Mouse (Mus musculus) left cerebral cortex, postnatal 10 days (tissue): ENCODE measurements around the gene Nat8f6. TPM values are rescaled to one million over a fixed set of nuclear protein-coding genes. Genes with fewer than 3 reads are reported as not detected.
"Not testable (repeated sequence)": the region's sequence is repeated elsewhere in the genome, so short reads cannot be mapped to it uniquely, and the experiment has no call there.

ENCODE experiments used
- DNase-seq, 2 experiments: peaks; one replicate each; pipeline ENCODE4 v3.0.0; 2021 to 2022; ENCODE audit warnings: low spot score in 2 of 2, mixed read lengths in 1 of 2; ENCODE audit errors: extremely low spot score in 1 of 2
- intact Hi-C: fragments of 180-260 bp; cut with DNase I; formaldehyde crosslinking; loops from one replicate; pipeline ENCODE4 v1.15.1; 2025
- microRNA-seq: library from miRNA; unstranded; fragments of <30 nt; microRNA quantifications from one replicate; pipeline ENCODE4 v1.2.0, GENCODE M21; 2022
- total RNA-seq, 2 experiments: library from RNA; stranded (reverse); gene quantifications; 2 replicates each; pipeline ENCODE4 v1.2.3; 2021

Nat8f6 gene
- total RNA-seq, 2 experiments from 2014 or later: 0.63 to 0.73 TPM

- DNase-seq, intact Hi-C loops: not testable (repeated sequence)
Observed at GRCm38 (mm10) chr6:85763127-85764070, 57.4 kb downstream of the Nat8f6 start.

GRCm38 (mm10) chr6:85762678-85763077, 58.1 kb downstream of the Nat8f6 start:
- intact Hi-C loops, DNase-seq: not testable (repeated sequence)

Small RNAs within 50 kb of the gene (microRNA-seq; reads per million reads assigned to microRNA genes)
- not detected for gene Mir6375

Other genes with a start within 250 kb of the Nat8f6 start
- 1 to 10 TPM; 7.9 to 8.9 TPM for gene Alms1, start 233.4 kb downstream of the Nat8f6 start, total RNA-seq
- 1 to 10 TPM in 1 of 2 experiments, under 1 TPM in 1; 0.47 to 1.0 TPM for gene Nat8f7, start 107.7 kb downstream of the Nat8f6 start, total RNA-seq
- under 1 TPM; 0.49 to 0.87 TPM for gene Nat8f3, start 55.2 kb downstream of the Nat8f6 start, total RNA-seq
- 1 to 10 TPM in 1 of 2 experiments, under 1 TPM in 1; 0.73 to 1.4 TPM for gene Nat8f5, start within 50 bp of the Nat8f6 start, total RNA-seq
- 1 to 10 TPM; 1.4 to 1.9 TPM for gene Nat8, start 11.1 kb upstream of the Nat8f6 start, total RNA-seq
- gene Nat8f2, start 48.2 kb upstream of the Nat8f6 start, total RNA-seq: under 1 TPM; 0.77 TPM
- 1 to 10 TPM; 3.0 to 3.4 TPM for gene Nat8f4, start 83.9 kb upstream of the Nat8f6 start, total RNA-seq
- 10 to 100 TPM; 42.1 to 47.9 TPM for gene Tprkb, start 90.9 kb upstream of the Nat8f6 start, total RNA-seq
- gene Nat8f1, start 94.7 kb upstream of the Nat8f6 start, total RNA-seq: 10 to 100 TPM in 1 of 2 experiments, 1 to 10 TPM in 1; 10.0 to 13.5 TPM
- gene Dusp11, start 140.7 kb upstream of the Nat8f6 start, total RNA-seq: 10 to 100 TPM; 74.0 to 82.0 TPM
- gene Figla, start 195.2 kb upstream of the Nat8f6 start, total RNA-seq: not detected
- 100 to 1,000 TPM; 198 to 206 TPM for gene Add2, start 207.7 kb upstream of the Nat8f6 start, total RNA-seq